ENCODE assay signal across 16 mouse cellular contexts in the genomic region with DNA sequence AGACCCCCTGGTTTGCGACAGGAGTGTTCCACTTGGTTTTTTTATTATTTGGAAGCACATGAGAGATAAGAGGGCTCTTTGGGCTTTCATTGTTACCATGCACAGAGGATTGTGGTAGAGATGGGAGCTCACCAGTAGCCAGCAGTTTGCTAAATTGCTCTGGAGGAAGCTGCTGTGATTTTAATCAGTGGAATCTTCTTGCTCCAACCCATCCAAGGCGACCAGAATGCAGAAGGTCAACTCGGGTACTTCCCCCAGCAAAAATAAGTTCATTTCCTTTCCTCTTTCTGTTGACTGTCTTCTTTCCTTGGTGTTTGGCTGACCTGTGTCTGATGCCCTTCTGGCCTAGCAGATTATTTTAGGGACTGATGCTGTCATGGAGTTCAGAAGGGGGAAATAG.
"Had no signal": no experiment of that assay in that cellular context is flagged by ENCODE, and none has a peak within 500 bp of the region (broad histone marks: within the 10 kb centered on the region; RNA-seq: fewer than 3 reads in every experiment).

No protein-coding gene starts in this region.

- H3K9me3 ChIP-seq: limb, embryonic 13.5 days; liver, embryonic 15.5 days; midbrain, embryonic 10.5 days; neural tube, embryonic 15.5 days; stomach, embryonic 15.5 days had no signal

- H3K4me1 ChIP-seq: liver, embryonic 15.5 days; neural tube, embryonic 15.5 days; stomach, embryonic 15.5 days had no signal

- H3K36me3 ChIP-seq: limb, embryonic 13.5 days; liver, embryonic 15.5 days; midbrain, embryonic 10.5 days; neural tube, embryonic 15.5 days; stomach, embryonic 15.5 days had no signal

- H3K4me2 ChIP-seq: limb, embryonic 13.5 days; liver, embryonic 11.5 days; liver, embryonic 15.5 days; lung, embryonic 14.5 days; neural tube, embryonic 15.5 days; stomach, embryonic 15.5 days had no signal

- H3K4me3 ChIP-seq: limb, embryonic 13.5 days; liver, embryonic 15.5 days; midbrain, embryonic 10.5 days; myocyte; neural tube, embryonic 15.5 days; stomach, embryonic 15.5 days had no signal

- H3K27ac ChIP-seq: limb, embryonic 13.5 days; liver, embryonic 15.5 days; midbrain, embryonic 10.5 days; neural tube, embryonic 15.5 days; stomach, embryonic 15.5 days had no signal

- H3K9ac ChIP-seq: limb, embryonic 13.5 days; liver, embryonic 15.5 days; lung, embryonic 14.5 days; neural tube, embryonic 15.5 days; stomach, embryonic 15.5 days had no signal

- DNase-seq: left cerebral cortex, postnatal 4 days; lung, embryonic 14.5 days; lung, postnatal 10 days; lung, postnatal 4 days; midbrain, embryonic 14.5 days; right cerebral cortex, adult 18-20 months; spleen, adult 18-20 months; thymus, adult 2 months; thymus, postnatal 25 days had no signal

- H3K27me3 ChIP-seq: limb, embryonic 13.5 days; liver, embryonic 15.5 days; neural tube, embryonic 15.5 days; stomach, embryonic 15.5 days had no signal
